Mouse (Mus musculus) intestine, embryonic 15.5 days (tissue): ENCODE measurements around the gene Ctr9. TPM values are rescaled to one million over a fixed set of nuclear protein-coding genes. Genes with fewer than 3 reads are reported as not detected.

Experiments used
- ATAC-seq: fragments of 200-750 bp; cut with Nextera tagmentation; 2 replicates; pipeline ENCODE4 v1.8.0; 2017; ENCODE audit warnings: moderate TSS enrichment, moderate library complexity
- H3K27ac ChIP-seq: fragments of 300-500 bp; sonication (generic); 2 replicates; pipeline ENCODE4 v1.5.1; 2015; ENCODE audit warnings: mild to moderate bottlenecking, inconsistent platforms
- H3K27me3 ChIP-seq: fragments of 300-500 bp; sonication (generic); replicated peaks from 2 replicates; pipeline ENCODE4 v1.6.1; 2015; ENCODE audit warnings: inconsistent platforms
- H3K36me3 ChIP-seq: fragments of 300-500 bp; sonication (generic); 2 replicates; pipeline ENCODE4 v1.6.1; 2015; ENCODE audit warnings: inconsistent platforms
- H3K4me1 ChIP-seq: fragments of 300-500 bp; sonication (generic); replicated peaks from 2 replicates; pipeline ENCODE4 v1.6.1; 2015; ENCODE audit warnings: inconsistent platforms
- H3K4me2 ChIP-seq: fragments of 300-500 bp; sonication (generic); replicated peaks from 2 replicates; pipeline ENCODE4 v1.6.1; 2015; ENCODE audit warnings: mild to moderate bottlenecking, inconsistent platforms
- H3K4me3 ChIP-seq: fragments of 300-500 bp; sonication (generic); replicated peaks from 2 replicates; pipeline ENCODE4 v1.5.1; 2015; ENCODE audit warnings: inconsistent platforms
- H3K9ac ChIP-seq: fragments of 300-500 bp; sonication (generic); 2 replicates; pipeline ENCODE4 v1.6.1; 2015; ENCODE audit warnings: inconsistent platforms
- H3K9me3 ChIP-seq: fragments of 300-500 bp; sonication (generic); 2 replicates; pipeline ENCODE4 v1.6.1; 2016; ENCODE audit warnings: inconsistent platforms
- WGBS: fragments of 180-500 bp; shearing (Covaris S2); methylation state at CpG from one replicate; pipeline ENCODE4 v1.1.7; 2015; 5-methylcytosine and 5-hydroxymethylcytosine counted together
- polyA plus RNA-seq: library from polyadenylated mRNA; unstranded; fragments of >200 nt; fragmentation: Nextera tagmentation; extraction: Ambion mirVana; gene quantifications from 2 replicates; pipeline ENCODE4 v1.2.1, GENCODE M21; 2015

Ctr9 gene
- polyA plus RNA-seq, result 51.3 and 54.6 TPM in 2 replicates

- Histone ChIP-seq H3K9me3 (no peaks in the 10 kb centered on the region), H3K36me3 (no peaks in the 10 kb centered on the region), H3K4me2 (peak within 1 kb of the TSS; percentile 77), H3K4me1 (peaks cover 13% of the 10 kb centered on the region), H3K27me3 (no peaks in the 10 kb centered on the region), H3K27ac (peak within 1 kb of the TSS; percentile 92), H3K9ac (peak within 1 kb of the TSS; percentile 78), H3K4me3 (peak within 1 kb of the TSS; percentile 82)
- WGBS, result 5% methylated on average over 45 of the region's 45 CpGs
- ATAC-seq, result peak; percentile 97
Measured at GRCm38 (mm10) chr7:111028281-111029045, at the start of gene Ctr9. Gene Ctr9 (plus strand): TSS chr7:111028951.

GRCm38 (mm10) chr7:110981036-110981435 lies 47.7 kb upstream of the Ctr9 start:
- 0 out of 2 replicates have a peak, but pooled peaks have one; percentile 18 for ATAC-seq
- peaks cover 25% of the 10 kb centered on the region for H3K4me1 ChIP-seq
- no peaks in the 10 kb centered on the region for H3K9me3 ChIP-seq
- H3K27me3 ChIP-seq, result no peaks in the 10 kb centered on the region
- 29% methylated on average over 8 of the region's 8 CpGs for WGBS
- peak overlapping the region; percentile 58 for H3K4me2 ChIP-seq
- H3K36me3 ChIP-seq, result no peaks in the 10 kb centered on the region
- H3K27ac ChIP-seq, result peak overlapping the region; percentile 98
- peak overlapping the region; percentile 34 for H3K4me3 ChIP-seq
- peak overlapping the region; percentile 38 for H3K9ac ChIP-seq

DNA sequence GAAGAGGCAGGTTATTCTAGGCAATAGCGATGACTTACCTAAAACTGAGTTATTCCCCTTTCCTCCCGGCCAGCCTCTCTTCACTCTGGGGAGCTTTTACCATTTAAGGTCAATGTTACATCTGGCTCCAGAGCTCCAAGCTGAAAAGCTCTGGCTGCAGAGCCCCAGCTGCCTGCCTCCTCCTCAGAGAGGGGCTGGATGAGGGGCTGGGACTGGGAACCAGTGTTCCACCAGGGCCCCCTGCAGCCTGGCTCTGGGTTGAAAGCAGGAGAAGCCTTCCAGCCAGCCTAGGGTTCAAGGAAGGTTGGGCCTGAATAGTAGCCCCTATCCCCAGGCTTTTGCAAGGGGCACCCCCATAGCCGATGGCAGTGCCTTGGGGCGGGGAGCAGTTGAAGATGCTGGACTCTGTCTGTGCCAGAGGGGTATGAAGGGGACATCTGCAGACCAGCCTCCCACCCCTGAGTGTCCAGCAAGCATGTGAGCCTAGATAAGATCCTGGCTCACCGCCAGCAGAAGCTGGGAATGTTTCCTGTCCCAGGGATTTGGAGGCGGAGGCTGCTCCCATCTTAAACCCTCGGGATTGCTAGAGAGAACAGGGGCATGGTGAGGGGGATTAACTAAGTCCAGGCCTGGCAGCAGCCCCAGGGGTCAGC lies 46.6 kb upstream of the Ctr9 start, which contains the start of gene Mrvi1:
Gene Mrvi1 (minus strand): TSS at position 409 of the 653 bp plus-strand sequence.
- ATAC-seq, result peak; percentile 80
- WGBS, result 26% methylated on average over 7 of the region's 7 CpGs

DNA sequence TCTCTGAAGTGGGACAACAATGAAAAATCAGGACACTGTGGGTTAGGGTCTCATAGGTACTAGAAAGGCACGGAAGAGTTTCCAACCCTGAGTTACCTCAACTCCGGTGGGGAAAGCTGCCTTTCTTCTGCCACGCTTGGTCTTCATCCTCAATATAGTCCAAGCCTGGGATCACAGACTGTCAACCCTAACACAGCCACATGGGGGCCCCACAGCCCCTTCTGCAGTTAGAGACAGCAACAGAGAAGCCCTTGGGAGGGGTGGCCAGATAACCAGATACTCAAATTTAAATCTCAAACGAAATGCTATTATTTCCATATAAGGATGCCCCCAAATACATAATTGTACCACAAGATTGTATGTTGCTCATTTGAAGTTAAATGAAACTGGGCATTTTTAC lies 46.0 kb upstream of the Ctr9 start:
- peak; percentile 29; the same call in 1 of the 2 replicates for ATAC-seq
- H3K27me3 ChIP-seq, result no peaks in the 10 kb centered on the region
- peak overlapping the region; percentile 58; the same call in 1 of the 2 replicates for H3K4me2 ChIP-seq
- WGBS, result 48% methylated on average over 4 of the region's 4 CpGs
- H3K36me3 ChIP-seq, result no peaks in the 10 kb centered on the region
- H3K4me1 ChIP-seq, result peaks cover 28% of the 10 kb centered on the region
- H3K4me3 ChIP-seq, result 0 out of 2 replicates have a peak overlapping the region, but pooled peaks have one; percentile 34
- no peaks in the 10 kb centered on the region for H3K9me3 ChIP-seq
- no peak overlapping the region for H3K9ac ChIP-seq
- peak overlapping the region; percentile 98 for H3K27ac ChIP-seq

More for the DNA sequence above, 46.6 kb upstream of the Ctr9 start, which contains the start of gene Mrvi1:
- H3K27me3 ChIP-seq, result no peaks in the 10 kb centered on the region
- H3K27ac ChIP-seq, result peak within 1 kb of the TSS; percentile 98
- peaks cover 28% of the 10 kb centered on the region for H3K4me1 ChIP-seq
- H3K9me3 ChIP-seq, result no peaks in the 10 kb centered on the region
- H3K36me3 ChIP-seq, result no peaks in the 10 kb centered on the region
- H3K9ac ChIP-seq, result peak within 1 kb of the TSS; percentile 28; the same call in 1 of the 2 replicates
- peak within 1 kb of the TSS; percentile 34 for H3K4me3 ChIP-seq
- peak within 1 kb of the TSS; percentile 58 for H3K4me2 ChIP-seq

- no peaks in the 10 kb centered on the region for H3K27me3 ChIP-seq
- no peak overlapping the region for H3K4me2 ChIP-seq
- no peak for ATAC-seq
- H3K4me3 ChIP-seq, result no peak overlapping the region
- no peaks in the 10 kb centered on the region for H3K36me3 ChIP-seq
- no peaks in the 10 kb centered on the region for H3K9me3 ChIP-seq
- H3K4me1 ChIP-seq, result peaks cover 28% of the 10 kb centered on the region
- H3K27ac ChIP-seq, result peak overlapping the region; percentile 98
- no peak overlapping the region for H3K9ac ChIP-seq
- 35% methylated on average over 5 of the region's 5 CpGs for WGBS
Measured at GRCm38 (mm10) chr7:110983621-110984020, 45.1 kb upstream of the Ctr9 start.

DNA sequence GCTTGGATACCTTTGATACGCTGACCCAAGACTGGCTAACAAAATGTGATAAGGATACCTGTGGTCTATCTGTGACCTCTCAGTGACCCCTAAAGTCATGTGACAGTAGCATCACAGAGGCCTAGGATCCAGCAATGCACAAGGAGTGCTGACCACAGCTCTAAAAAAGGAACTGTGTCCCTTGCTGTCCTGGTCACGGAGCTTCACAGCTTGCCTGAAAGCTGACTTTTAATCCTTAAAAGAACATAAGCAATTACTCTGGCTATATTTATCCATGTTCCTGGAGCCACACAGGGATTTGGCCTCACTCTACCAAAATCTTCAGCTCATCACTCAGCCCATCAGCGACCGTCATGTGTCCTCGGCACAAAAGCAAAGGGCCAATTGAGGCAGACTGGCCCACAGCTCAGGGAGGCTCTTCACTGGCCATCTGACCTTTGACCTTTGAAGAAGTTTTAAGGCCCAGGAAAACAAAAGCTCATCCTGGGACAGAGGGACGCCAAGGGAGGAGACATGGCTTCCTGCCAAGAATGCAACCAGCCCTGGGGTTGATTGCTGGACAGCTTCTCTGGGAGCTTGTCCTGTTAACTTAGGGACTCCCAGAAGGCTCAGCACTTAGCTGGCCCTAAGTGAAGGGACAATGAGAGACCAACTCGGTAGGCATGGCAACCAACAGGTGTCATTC lies 43.0 kb upstream of the Ctr9 start:
- Histone ChIP-seq H3K27ac (no peak overlapping the region), H3K4me1 (peaks cover 33% of the 10 kb centered on the region), H3K9me3 (no peaks in the 10 kb centered on the region), H3K9ac (no peak overlapping the region), H3K27me3 (no peaks in the 10 kb centered on the region), H3K4me3 (no peak overlapping the region), H3K36me3 (no peaks in the 10 kb centered on the region), H3K4me2 (no peak overlapping the region)
- ATAC-seq, result no peak
- 78% methylated on average over 7 of the region's 7 CpGs for WGBS

GRCm38 (mm10) chr7:110988081-110988480 lies 40.7 kb upstream of the Ctr9 start:
- 96% methylated on average over 3 of the region's 3 CpGs for WGBS
- no peak overlapping the region for H3K4me2 ChIP-seq
- no peak overlapping the region for H3K27ac ChIP-seq
- H3K4me1 ChIP-seq, result peaks cover 22% of the 10 kb centered on the region
- no peak overlapping the region for H3K4me3 ChIP-seq
- H3K9me3 ChIP-seq, result no peaks in the 10 kb centered on the region
- no peak for ATAC-seq
- H3K9ac ChIP-seq, result no peak overlapping the region
- no peaks in the 10 kb centered on the region for H3K36me3 ChIP-seq
- H3K27me3 ChIP-seq, result no peaks in the 10 kb centered on the region

DNA sequence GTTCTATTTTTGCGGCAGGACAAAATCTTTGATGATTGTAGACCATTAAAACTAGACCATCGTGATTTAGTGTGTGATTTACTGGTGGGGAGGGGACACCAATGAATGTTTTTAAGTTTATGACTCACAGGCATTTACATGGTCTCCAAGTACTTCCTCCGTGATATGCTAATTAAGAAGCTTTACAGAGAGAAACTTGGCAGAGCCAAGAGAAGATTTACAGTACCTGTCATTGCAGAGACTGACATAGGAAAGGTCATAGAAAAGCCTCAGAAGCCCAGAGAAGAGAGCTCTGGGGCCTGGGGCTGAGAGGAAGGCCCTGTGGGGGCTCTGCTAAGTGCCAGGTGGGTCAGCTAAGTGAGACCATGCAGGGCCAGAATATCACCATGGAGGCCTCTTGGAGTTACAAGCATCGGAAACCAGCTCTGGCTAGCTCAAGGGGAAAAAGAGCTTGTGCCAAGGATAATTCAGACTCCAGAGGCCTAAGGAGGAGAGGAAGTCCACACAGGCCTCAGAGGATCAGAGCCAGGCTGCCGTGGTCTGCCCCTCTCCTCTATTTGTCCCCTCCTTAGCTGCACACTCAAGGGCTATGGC lies 39.4 kb upstream of the Ctr9 start:
- Histone ChIP-seq H3K9me3 (no peaks in the 10 kb centered on the region), H3K27me3 (no peaks in the 10 kb centered on the region), H3K9ac (no peak overlapping the region), H3K4me1 (peaks cover 22% of the 10 kb centered on the region), H3K27ac (peak overlapping the region; percentile 82), H3K4me3 (no peak overlapping the region), H3K36me3 (no peaks in the 10 kb centered on the region), H3K4me2 (no peak overlapping the region)
- 41% methylated on average over 5 of the region's 5 CpGs for WGBS
- peak; percentile 27; the same call in 1 of the 2 replicates for ATAC-seq

GRCm38 (mm10) chr7:110990356-110991220 lies 38.2 kb upstream of the Ctr9 start:
- Histone ChIP-seq H3K4me2 (no peak overlapping the region), H3K4me3 (no peak overlapping the region), H3K9ac (no peak overlapping the region), H3K27me3 (no peaks in the 10 kb centered on the region), H3K27ac (0 out of 2 replicates have a peak overlapping the region, but pooled peaks have one; percentile 51), H3K9me3 (no peaks in the 10 kb centered on the region), H3K4me1 (peaks cover 21% of the 10 kb centered on the region), H3K36me3 (no peaks in the 10 kb centered on the region)
- WGBS, result 39% methylated on average over 5 of the region's 5 CpGs
- peak; percentile 81 for ATAC-seq

DNA sequence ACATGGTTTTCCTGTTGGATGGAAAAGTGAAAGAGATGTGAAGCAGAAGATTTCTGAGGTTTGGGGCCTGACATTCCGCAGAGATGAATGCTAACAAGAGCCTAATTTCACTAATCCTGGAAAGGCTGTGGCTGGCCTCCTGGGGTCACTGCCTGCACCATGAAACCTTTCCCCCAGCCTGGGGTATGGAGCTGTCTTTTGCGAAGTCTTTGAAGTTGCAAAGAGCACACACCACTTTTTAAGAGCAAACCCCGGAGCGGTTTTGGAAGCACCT lies 37.6 kb upstream of the Ctr9 start:
- Histone ChIP-seq H3K27ac (no peak overlapping the region), H3K4me3 (no peak overlapping the region), H3K9ac (no peak overlapping the region), H3K27me3 (no peaks in the 10 kb centered on the region), H3K4me1 (peaks cover 15% of the 10 kb centered on the region), H3K4me2 (no peak overlapping the region), H3K9me3 (no peaks in the 10 kb centered on the region), H3K36me3 (no peaks in the 10 kb centered on the region)
- ATAC-seq, result no peak
- 59% methylated on average over 4 of the region's 4 CpGs for WGBS
